Mouse (Mus musculus) myocyte (in vitro differentiated cells): ENCODE data around the gene Gm1043.

Experiments
- MAX ChIP-seq: IDR thresholded peaks from one replicate; pipeline ENCODE4 v1.6.1; 2011; ENCODE audit warnings: low read depth, mild to moderate bottlenecking, control low read depth
- POLR2A ChIP-seq: IDR thresholded peaks from one replicate; pipeline ENCODE4 v1.6.1; 2011; ENCODE audit warnings: low read depth, mild to moderate bottlenecking, control low read depth, moderate library complexity; ENCODE audit not compliant: insufficient read length

DNA sequence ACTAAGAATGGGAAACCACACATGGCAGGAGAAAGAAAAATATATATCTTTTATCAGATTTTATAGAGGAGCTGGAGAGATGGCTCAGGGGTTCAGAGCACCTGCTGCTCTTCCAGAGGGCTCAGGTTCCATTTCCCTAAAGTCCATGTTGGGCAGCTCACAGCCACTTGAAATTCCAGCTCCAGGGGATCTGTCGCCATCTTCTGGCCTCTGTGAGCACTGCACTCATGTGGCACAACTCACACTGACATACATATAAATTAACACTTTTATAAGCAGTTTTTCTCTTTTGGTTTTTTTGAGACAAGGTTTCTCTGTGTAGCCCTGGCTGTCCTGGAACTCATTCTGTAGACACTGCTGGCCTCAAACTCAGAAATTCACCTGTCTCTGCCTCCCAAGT, 95.5 kb downstream of the Gm1043 start:
- TF ChIP-seq MAX (no peak), POLR2A (no peak)
